Mouse (Mus musculus) adrenal gland, adult 8-10 months (tissue): ENCODE measurements around the gene Zmynd8. TPM values are rescaled to one million over a fixed set of nuclear protein-coding genes. Genes with fewer than 3 reads are reported as not detected.

Experiments
- DNase-seq: peaks from one replicate; pipeline ENCODE4 v3.0.0; 2022
- total RNA-seq, 4 experiments: library from RNA; stranded (reverse); gene quantifications; 2 replicates each; pipeline ENCODE4 v1.2.4; 2022

The Zmynd8 gene
- total RNA-seq, 4 experiments from 2014 or later = 51.7 to 94.5 (median 70.6) TPM

DNA sequence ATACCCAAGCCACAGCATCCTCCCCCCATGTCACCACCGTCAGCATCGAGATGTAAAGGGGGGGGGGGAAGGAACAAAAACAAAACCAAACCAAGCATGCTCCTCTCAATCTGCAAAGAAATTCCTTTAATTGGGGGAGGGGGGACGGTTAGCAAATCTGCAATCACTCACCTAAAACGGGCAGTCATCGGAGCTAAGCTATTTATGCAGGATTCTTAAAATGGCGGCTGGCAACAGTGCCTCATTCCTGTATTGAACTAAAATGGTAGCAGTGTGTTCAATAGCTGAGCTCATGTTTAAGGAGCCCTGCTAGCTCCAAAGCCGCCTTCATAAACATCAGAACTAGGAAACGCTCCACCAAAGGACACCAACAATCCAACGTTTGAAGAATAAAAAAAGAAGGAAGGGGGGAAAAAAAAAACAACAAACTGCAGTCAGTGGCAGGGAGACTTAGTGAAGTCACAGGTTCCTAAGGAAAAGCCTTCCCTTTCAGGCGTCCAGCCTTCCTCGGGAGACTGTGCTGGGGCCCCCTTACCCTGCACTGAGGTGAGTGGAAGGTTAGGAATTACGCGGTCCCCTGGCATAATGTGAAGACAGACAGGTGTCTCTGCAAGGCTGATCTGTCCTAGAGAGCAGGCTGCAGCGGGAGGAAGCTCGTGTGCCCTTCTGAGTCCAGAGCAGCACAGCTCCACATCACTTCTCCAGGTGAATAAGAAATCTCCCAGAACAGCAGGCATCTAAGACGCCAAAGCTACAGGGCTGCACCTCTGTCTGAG, 19.2 kb downstream of the Zmynd8 start:
- DNase-seq = no peak

DNA sequence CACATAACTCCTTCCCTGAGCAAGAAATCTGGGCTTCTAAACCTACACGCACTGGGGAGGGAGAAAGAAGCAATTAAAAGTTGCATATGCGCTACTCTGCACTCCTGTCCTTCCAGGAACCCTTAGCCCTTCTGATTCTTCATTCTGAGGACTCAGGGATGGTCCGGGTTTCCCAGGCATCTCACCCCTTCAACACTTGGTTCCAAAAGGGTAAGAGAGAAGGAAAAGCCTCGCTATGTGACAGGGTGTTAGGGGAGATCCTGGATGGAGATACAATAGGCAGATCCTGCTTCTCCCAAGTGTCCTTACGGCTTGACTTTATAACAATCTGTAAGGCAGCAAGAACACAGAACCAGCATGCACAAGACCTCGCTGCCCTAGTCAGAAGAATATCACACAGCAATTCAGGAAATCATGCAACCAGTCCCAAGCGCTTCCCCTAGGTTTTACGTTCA, 19.9 kb downstream of the Zmynd8 start:
- no peak for DNase-seq

DNA sequence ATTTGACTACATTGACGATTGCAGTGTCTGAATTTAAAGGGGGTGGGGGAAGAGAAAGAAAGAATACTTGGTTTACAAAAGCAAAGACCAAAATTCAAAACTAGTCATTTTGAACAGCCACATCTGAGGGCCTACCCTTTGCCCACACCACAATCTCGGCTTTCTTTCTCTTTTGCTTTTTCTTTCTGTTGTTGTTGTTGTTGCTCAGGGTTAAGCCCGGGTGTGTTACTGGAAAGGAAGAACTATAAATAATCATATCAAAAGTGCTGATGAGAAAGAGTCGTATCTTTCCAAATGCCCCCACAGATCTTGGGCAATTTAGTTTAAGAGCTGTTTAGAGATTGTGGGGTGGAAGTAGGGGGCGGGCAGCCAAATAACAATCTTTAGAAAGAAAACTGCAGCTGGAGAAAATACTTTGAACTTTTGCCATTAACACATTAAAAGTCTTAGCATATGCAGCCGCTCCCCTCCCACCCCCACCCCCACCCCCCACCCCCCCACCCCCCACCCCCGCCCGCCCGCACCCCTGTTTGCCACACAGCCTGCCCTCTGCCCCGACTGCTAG, 20.7 kb downstream of the Zmynd8 start:
- no peak for DNase-seq

DNA sequence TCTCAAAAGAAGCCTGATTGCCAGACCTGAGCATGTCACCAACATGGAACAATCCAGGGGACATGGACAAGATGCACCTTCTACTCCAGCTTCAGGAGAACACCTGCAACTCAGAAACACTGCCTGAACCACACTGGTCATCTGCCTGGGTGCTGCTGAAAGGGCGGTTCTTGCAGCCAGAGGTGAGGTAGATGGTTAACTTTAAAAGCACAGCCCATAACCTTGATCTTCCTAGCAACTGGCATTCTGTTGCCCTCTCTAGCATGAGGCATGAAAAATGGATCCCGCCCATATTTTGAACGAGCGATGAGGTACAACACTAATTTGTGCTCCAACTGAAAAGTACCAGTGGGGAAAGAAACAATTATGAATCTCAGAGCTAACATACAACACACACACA, 21.6 kb downstream of the Zmynd8 start:
- DNase-seq = no peak

DNA sequence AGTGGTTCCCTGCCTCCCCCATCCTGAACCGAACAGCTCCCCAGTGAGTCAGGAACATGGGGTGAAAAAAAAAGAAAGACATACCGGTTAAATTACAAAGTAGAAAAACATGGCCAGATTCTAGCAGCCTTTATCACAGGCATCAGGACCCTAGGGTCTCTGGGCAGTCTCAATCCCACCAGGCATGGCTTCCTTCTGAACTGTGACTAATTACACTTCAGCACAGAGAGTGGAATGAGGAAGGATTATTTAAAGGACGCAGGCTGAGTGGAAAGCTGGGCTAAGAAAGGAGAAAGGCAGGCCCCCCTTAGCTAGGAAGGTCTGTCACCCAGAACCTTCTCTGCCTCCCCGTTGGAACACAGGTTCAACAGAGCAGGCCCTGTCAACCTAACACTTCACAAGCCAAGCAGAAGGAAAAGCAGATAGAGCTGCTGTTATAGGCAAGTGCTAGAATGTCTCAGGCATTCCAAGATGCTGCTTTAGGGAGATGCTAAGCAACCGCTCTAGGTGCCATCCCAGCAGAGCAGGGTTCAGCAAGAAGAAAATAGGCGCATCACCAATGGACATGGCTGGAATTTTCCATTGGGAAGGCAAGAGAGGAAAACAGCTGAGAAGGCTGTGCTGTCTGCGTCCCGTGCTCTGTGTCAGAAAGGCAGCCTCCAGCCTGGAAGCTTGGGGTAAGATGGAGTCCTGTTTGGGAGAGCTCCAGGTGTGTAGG, 22.5 kb downstream of the Zmynd8 start:
- DNase-seq = no peak

DNA sequence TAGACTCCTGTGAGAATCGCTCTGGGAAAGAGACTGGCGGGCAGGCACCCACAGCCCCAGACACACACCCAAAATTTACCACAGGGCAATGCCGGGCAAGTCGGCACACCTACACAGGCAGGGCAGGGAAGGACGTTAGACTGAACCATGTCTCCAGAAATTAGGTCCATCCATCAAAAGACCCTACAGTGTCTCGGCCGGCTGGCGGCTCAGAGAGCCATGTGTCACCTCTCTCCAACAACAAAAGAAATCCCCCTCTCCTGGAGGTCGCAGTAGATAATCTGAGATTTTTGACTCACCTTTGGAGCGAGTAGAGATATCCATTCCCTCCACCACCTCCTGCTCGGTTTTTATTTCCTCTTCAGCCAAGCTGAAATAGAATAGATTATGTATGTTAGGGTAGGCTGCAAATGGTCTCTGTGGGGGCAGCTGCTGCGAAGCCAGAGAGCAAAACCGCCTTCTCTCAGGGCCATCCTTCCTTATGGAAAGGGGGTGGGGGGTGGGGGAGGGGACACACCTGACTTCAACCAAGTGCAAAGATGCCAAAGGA, 23.3 kb downstream of the Zmynd8 start:
- no peak for DNase-seq

DNA sequence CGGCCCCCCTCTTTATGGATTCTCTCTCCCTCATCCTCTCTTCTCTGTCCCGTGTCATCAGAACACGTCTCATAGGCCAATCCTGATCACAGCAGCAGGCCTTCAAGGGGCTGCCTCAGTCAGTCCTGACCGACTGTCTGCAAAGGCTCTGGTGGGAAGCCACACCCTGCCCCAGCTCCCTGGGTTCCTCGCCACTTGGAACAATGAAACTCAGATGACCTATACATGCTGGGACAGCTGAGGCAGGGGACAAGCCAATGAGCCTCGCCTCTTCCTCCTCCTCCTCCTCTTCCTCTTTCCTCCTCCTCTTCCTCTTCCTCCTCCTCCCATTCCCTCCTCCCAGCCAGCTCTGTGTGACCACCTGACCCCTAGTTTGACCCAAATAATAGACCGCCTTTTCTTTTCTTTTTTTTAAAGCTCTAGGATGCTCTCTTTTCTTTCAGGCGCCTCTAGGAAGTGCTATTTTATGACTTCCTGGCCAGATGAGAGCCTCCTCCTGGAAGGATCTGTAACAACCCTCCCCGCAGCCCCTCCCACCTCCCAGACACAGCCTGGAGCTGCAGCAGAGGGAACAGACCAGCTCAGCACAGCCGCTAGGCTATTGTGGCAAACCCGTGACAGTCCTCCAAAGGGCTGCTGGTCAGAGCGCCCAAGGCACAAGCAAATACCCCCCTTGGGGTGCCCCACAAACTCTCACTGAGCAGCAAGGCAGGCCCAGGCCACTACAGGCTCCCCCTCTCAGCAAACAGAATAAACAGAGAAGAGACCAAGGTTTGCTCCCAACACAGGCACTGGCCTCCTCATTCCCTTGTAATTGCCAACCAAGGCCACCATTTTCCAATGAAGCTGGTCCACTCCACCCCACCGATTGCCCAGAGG, 24.1 kb downstream of the Zmynd8 start:
- peak; percentile 75 for DNase-seq

DNA sequence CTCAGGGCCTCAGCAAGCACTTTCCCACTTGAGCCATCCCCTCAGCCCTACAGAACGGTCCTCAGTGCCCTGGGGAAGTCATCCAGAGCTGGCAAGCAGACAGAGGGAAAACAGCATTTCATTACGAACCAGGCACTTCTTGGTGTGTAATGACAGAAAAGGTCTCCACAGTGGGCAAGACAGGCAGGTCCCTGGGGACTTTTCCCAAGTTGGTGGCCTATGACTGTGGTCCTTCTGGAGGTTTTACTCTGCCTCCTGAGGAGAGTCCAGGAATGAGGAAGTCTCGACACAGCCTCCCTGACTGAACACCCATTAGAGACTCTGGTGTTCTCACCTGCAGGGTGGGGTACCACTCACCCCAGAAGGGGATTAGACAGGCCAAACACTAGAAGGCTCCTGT, 25.0 kb downstream of the Zmynd8 start:
- DNase-seq = no peak

DNA sequence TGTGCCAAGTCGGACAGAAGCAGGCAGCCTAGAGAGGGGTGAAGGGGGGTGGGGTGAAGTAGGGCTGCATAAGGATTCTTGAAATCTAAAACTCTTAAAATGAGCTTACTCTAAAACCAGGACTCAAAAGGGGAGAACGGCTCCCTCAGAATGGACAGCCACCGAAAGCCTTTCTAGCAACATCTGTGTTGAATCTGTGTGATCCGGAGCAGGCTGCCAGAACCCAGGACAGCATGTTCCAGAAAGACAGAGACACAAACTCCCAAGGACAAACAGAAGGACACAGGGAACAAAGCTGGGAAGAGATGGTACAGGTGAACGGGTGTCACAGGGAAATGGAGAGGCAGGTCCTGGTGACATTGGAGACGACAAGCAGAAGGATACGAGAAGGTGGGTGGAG, 25.6 kb downstream of the Zmynd8 start:
- no peak for DNase-seq

DNA sequence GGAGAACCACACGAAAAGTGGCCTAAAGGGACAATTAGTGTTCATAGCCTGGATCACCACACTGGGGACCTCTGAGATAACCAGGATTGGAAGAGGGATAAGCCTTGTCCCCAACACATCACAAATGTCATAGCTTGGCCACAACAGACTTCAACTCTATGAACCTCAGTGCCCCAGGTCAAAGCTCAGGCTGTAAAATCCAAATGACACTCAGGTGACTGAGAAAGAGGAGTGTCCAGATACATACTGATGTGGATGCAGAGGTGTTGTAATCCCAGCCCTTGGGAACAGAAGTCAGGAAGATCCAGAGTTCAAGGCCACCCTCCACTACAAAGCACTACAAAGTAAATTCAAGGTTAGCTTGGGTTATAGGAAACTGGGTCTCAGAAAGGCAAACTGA, 29.6 kb downstream of the Zmynd8 start:
- no peak for DNase-seq

DNA sequence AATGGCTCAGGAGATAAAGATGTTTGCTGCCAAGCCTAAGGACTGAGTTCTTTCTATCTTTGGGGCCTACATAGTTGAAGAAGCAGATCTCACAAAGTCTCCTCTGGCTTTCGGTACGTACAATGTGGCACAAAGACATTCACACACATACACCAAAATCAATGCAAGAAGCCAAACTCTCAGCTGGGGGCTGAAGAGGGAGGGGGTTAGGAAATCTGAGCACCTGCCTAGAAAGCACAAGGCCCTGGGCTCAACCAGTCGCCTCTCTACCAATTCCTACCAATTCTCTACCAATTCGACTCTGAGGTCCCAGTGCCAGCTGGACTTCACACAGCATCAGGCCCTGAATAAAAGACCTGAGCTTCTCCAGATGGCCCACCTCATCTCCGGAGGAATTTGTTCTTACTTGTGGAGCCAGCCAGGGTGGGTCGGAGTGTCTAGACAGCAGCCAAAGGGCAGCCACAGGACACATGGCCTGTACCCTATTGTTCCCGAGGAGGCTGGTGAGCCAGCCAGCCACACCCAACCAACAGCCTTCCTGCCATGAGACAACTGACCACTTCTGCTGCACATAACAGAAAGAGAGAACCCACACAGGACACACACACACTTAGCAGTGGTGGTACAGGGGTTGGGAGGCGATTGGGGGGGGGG, 30.2 kb downstream of the Zmynd8 start:
- no peak for DNase-seq

DNA sequence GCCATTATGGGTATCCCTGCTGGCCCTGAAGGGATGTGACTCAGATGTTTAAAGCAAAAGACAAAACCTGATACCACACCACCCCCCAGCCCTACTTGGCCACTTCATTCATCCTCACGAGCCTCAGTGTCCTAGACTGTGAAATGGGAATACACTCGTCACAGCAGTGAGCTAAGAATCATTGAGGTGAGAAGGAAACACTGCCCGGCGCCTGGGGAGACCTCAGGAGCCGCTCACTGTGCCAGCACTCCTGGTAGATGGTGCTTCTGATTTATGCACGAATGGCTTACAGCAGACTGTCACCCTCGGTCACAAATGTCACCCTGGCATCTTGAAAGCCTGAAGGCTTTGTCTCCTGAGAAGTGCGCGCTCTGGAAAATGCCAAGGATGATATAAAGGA, 31.3 kb downstream of the Zmynd8 start:
- no peak for DNase-seq

DNA sequence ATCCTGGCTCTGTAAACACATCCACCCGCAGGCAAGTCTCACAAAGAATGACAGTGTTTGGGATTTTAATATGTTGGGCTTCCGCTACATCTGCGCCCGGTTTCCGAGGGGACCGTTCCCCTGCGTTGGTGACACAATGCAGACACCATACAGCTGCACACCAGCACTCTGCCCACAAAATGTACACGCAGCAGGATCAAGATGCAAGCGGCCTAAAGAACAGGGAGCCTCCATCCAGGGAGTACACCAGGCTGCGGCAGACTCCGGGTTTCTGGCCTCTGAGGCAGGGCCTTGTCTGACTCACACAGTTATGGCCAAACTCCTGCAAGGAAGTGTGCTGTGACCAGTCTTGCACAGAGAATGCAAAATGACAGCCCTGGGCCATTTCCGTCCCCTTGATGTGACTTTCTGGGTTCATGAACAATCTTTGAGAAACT, 31.8 kb downstream of the Zmynd8 start:
- DNase-seq = no peak

DNA sequence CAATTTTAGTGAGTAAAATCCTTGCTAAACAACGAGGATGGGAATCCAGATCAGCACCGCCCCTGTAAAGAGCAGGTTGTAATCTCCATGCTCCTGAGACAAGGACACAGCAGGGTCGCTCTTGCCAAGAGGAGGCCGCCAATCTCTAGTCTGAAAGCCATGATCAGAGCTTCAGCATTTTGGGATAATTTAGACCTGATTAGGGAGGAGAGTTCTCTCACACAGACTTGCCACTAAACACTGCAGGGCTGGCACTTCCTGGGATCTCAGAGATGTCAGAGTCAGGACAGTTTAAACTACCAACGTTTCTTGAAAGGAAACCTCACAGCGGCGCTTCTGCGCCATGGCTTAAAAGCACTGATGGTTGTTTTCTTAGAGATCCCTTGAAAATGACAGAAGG, 32.4 kb downstream of the Zmynd8 start:
- no peak for DNase-seq

DNA sequence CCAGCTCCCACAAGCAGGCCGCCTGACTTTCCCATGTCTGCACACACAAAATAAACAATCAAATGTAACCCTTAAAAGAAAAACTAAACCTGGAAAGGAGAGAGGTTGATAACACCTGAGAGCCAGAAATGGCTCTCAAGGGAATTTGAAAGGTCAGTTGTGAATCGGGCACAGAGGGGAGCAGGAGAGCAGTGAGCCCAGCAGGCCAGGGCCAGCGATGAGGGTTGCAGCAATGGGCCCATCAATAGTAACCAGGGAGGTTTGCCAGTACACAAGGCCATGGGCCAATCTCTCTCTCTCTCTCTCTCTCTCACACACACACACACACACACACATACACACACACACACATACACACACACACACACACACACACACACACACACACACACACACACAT, 34.0 kb downstream of the Zmynd8 start:
- no peak for DNase-seq

DNA sequence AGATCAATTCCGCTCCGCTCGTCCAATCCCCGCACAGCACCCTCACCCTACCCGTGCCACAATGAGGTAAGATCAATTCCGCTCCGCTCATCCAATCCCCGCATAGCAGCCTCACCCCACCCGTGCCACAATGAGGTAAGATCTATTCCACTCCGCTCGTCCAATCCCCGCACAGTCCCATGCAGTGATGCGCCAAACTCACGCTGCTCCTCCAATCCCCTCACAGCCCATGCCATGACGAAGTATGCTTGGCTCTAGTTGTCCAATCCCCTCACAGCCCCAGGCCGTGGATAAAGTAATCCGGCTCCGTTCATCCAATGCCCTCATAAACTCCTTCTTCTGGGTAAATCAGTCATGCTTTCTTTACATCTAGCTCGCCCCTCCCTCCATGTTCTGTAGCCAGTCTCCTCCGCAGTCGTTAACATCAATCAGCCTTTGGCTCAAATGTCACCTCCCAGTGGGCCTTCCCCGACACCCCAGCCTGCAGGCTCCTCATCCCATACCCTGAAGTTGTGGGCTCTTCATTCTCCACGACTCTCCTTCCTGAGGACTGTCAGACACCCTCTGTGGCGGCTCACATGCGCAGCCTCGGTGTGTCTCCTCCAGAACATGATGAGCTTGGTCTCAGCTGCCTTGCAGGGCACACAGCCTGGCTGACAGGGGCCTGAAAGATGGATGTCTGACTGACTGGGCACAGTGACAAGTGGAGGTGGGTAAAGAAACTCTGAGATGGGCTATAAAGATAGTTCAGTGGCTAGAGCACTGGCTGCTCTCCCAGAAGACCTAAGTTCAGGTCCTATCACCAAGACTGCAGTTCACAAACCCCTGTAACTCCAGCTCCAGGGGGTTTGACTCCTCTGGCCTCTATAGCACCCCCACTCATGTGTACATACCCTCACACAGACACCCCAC, 36.9 kb downstream of the Zmynd8 start:
- no peak for DNase-seq

DNA sequence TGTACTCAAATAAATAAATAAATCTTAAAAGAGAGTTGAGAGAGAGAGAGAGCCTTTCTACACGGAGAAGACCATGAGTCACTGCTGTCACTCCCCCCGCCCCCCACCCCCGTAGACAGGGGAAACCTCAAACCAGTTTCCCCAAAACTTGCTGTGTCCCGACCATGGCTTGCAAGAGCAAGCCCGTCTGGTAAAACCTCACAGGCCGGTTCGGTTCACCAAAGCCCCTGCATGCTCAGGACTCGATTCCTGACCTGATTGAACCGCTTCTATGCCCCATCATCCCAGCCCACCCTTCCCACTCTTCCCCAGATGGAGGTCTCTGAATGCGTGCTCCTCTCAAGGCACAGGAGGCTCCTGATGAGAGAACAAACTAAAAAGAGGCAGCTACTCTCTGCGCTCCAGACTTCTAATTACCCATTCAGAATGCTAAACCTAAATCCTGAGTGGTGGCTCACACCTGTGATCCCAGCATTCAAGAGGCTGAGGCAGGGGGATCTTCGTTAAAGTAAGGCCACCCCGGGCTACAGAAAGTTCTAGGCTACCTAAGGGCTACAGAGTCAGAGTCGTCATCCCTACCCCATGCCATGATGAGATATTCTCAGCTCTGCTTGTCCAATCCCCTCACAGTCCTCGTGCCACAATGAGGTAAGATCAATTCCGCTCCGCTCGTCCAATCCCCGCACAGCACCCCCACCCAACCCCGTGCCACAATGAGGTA, 37.7 kb downstream of the Zmynd8 start:
- DNase-seq = no peak

DNA sequence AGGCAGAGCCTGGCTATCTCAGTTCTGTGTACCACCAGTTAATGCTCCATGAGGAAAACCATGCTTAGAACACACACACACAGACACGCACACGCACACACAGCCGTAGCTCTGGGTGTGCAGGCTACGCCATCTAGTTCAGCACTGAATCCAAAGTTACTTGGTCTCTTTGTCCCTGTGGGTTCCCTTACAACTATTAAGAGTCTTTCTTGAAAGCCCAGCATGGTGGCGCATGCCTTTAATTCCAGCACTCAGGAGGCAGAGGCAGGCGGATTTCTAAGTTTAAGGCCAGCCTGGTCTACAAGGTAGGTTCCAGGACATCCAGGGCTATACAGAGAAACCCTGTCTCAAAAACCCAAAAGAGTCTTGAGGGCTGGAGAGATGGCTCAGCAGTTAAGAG, 38.4 kb downstream of the Zmynd8 start:
- no peak for DNase-seq

DNA sequence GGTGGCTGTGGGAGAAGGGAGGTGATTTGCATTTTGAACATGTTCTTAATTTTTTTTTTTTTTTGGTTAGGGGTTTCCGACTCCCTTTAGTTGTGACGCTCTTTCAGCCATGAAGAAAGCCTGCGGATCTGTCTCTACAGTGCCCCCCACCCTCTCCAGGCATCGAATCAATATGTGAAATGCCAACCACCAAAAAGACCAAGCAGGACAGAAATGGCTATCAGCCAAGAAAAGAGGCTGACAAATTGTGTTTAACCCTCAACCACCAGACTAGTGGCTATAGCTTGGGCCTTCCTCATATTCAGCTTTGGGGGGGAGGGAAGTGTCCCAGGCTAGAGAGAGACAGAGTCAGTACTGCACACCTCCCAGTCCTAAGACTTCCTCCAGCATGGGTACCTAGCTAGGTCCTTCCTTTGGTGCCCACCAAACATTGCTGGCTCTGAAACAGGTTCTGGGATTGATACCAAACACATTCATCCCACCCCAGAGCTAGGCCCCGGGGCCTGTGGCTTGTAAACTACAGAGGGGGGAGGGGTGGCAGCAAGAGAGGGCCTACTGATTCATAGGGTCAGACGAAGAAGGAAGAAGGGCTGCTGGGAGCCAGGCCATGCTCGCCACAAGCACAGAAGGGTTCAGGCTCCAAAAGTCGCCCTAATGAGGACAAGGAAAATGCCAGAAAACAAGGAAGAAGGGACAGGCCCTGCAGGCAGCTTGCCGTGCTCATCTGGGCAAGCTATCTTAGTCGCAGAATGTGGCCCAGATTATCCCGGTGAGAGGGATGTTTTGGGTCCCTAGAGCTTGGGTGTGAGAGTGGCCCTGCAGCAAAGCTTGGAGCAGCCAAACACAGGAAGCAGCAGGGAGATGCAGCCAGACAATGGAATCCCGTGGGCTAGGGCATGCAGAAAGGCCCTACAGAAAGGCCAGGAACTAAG, 40.1 kb downstream of the Zmynd8 start:
- no peak for DNase-seq
